Mouse (Mus musculus): Measurements from ENCODE around the gene Psma3.

The Psma3 gene

GRCm38 (mm10) chr12:70974441-70975266 lies at the start of gene Psma3:
TSS of gene Psma3 (plus strand) at chr12:70974621.
- peak; percentile 89 for DNase-seq

- DNase-seq = no peak
Measured at GRCm38 (mm10) chr12:70929781-70930180, 44.6 kb upstream of the Psma3 start.

- no peak for DNase-seq
Measured at GRCm38 (mm10) chr12:70937150-70937549, 37.3 kb upstream of the Psma3 start.

GRCm38 (mm10) chr12:70937571-70938384 lies 36.6 kb upstream of the Psma3 start, which contains the start of gene Actr10:
TSS of gene Actr10 (plus strand) at chr12:70937857.
- peak; percentile 95 for DNase-seq

GRCm38 (mm10) chr12:70940806-70941205 lies 33.6 kb upstream of the Psma3 start:
- DNase-seq = no peak

GRCm38 (mm10) chr12:70944181-70944580 lies 30.2 kb upstream of the Psma3 start:
- no peak for DNase-seq

GRCm38 (mm10) chr12:70946585-70947256 lies 27.7 kb upstream of the Psma3 start:
- no peak for DNase-seq

- DNase-seq = no peak
Measured at GRCm38 (mm10) chr12:70958640-70959039, 15.8 kb upstream of the Psma3 start.

GRCm38 (mm10) chr12:70967581-70967980 lies 6.8 kb upstream of the Psma3 start:
- no peak for DNase-seq

- peak; percentile 82 for DNase-seq
Measured at GRCm38 (mm10) chr12:70968141-70968790, 6.2 kb upstream of the Psma3 start.

GRCm38 (mm10) chr12:70968791-70969307 lies 5.6 kb upstream of the Psma3 start:
- DNase-seq = peak; percentile 92

GRCm38 (mm10) chr12:70969485-70970184 lies 4.8 kb upstream of the Psma3 start:
- DNase-seq = peak; percentile 61

- no peak for DNase-seq
Measured at GRCm38 (mm10) chr12:70973831-70974230, 590 bp upstream of the Psma3 start.

GRCm38 (mm10) chr12:70975406-70975805 lies 985 bp downstream of the Psma3 start:
- no peak for DNase-seq

GRCm38 (mm10) chr12:70975891-70976290 lies 1.5 kb downstream of the Psma3 start:
- no peak for DNase-seq

- DNase-seq = no peak
Measured at GRCm38 (mm10) chr12:70978345-70978744, 3.9 kb downstream of the Psma3 start.

- no peak for DNase-seq
Measured at GRCm38 (mm10) chr12:70984855-70985550, 10.6 kb downstream of the Psma3 start.

- DNase-seq = no peak
Measured at GRCm38 (mm10) chr12:70997225-70997624, 22.8 kb downstream of the Psma3 start.

GRCm38 (mm10) chr12:70999423-70999903 lies 25.0 kb downstream of the Psma3 start:
- peak; percentile 52 for DNase-seq

- DNase-seq = no peak
Measured at GRCm38 (mm10) chr12:71000344-71000743, 25.9 kb downstream of the Psma3 start.

- DNase-seq = no peak
Measured at GRCm38 (mm10) chr12:71001456-71001855, 27.0 kb downstream of the Psma3 start.

Data from lung, postnatal 14 days (tissue).